Mouse (Mus musculus): Measurements from ENCODE around the gene Wdr48. TPM values are rescaled to one million over a fixed set of nuclear protein-coding genes. Genes with fewer than 3 reads are reported as not detected.

The Wdr48 gene
- total and polyA plus RNA-seq, 3 experiments = 20.7 to 22.9 (median 21.6) TPM

GRCm38 (mm10) chr9:119853071-119853846 lies 41.4 kb upstream of the Wdr48 start:
- 65% methylated on average over 2 of the region's 2 CpGs for WGBS
- no peaks in the 10 kb centered on the region for H3K27me3 ChIP-seq (ENCODE audit: control insufficient read depth, insufficient read depth, low read length)
- H3K4me3 ChIP-seq = no peak overlapping the region
- H3K79me2 ChIP-seq (replicated peaks; ENCODE audit: control insufficient read depth, insufficient read depth, low read length) = no peaks in the 10 kb centered on the region
- H3K36me3 ChIP-seq (ENCODE audit: control insufficient read depth, insufficient read depth, low read length) = no peaks in the 10 kb centered on the region
- intact Hi-C loops (cut with DNase I) = no loop called here
- no peak overlapping the region for H3K27ac ChIP-seq
- no peak overlapping the region for H3K9ac ChIP-seq (ENCODE audit: low read depth, low read length)
- H3K4me1 ChIP-seq (ENCODE audit: control insufficient read depth, insufficient read depth, low read length) = no peaks in the 10 kb centered on the region
- DNase-seq = no peak
- no peak for TF ChIP-seq EP300 (IDR thresholded peaks at IDR 0.05; ENCODE audit: insufficient read depth, low read depth, low read length)
- TF ChIP-seq CTCF (IDR thresholded peaks at IDR 0.05) = no peak
- no peak for TF ChIP-seq POLR2A (IDR thresholded peaks at IDR 0.05; ENCODE audit: insufficient read depth, low read depth, low read length)

GRCm38 (mm10) chr9:119854170-119854569 lies 40.5 kb upstream of the Wdr48 start:
- intact Hi-C loops (cut with DNase I) = no loop called here
- 52% methylated on average over 8 of the region's 8 CpGs for WGBS
- no peak for TF ChIP-seq POLR2A (IDR thresholded peaks at IDR 0.05; ENCODE audit: insufficient read depth, low read depth, low read length)
- no peak for TF ChIP-seq CTCF (IDR thresholded peaks at IDR 0.05)
- TF ChIP-seq EP300 (IDR thresholded peaks at IDR 0.05; ENCODE audit: insufficient read depth, low read depth, low read length) = no peak

GRCm38 (mm10) chr9:119887144-119887901 lies 7.4 kb upstream of the Wdr48 start:
- H3K4me1 ChIP-seq (ENCODE audit: control insufficient read depth, insufficient read depth, low read length) = no peaks in the 10 kb centered on the region
- TF ChIP-seq CTCF (IDR thresholded peaks at IDR 0.05) = no peak
- no peaks in the 10 kb centered on the region for H3K36me3 ChIP-seq (ENCODE audit: control insufficient read depth, insufficient read depth, low read length)
- no peak for DNase-seq
- no peak overlapping the region for H3K9ac ChIP-seq (ENCODE audit: low read depth, low read length)
- WGBS = 75% methylated on average over 4 of the region's 4 CpGs
- no peaks in the 10 kb centered on the region for H3K27me3 ChIP-seq (ENCODE audit: control insufficient read depth, insufficient read depth, low read length)
- intact Hi-C loops (cut with DNase I) = no loop called here
- H3K4me3 ChIP-seq = no peak overlapping the region
- no peak overlapping the region for H3K27ac ChIP-seq
- H3K79me2 ChIP-seq (replicated peaks; ENCODE audit: control insufficient read depth, insufficient read depth, low read length) = no peaks in the 10 kb centered on the region

More at GRCm38 (mm10) chr9:119854170-119854569, 40.5 kb upstream of the Wdr48 start:
- Histone ChIP-seq H3K4me1 (ENCODE audit: control insufficient read depth, insufficient read depth, low read length) (no peaks in the 10 kb centered on the region), H3K79me2 (replicated peaks; ENCODE audit: control insufficient read depth, insufficient read depth, low read length) (no peaks in the 10 kb centered on the region), H3K4me3 (no peak overlapping the region), H3K9ac (ENCODE audit: low read depth, low read length) (no peak overlapping the region), H3K27ac (no peak overlapping the region), H3K27me3 (ENCODE audit: control insufficient read depth, insufficient read depth, low read length) (no peaks in the 10 kb centered on the region), H3K36me3 (ENCODE audit: control insufficient read depth, insufficient read depth, low read length) (no peaks in the 10 kb centered on the region)
- DNase-seq = no peak

DNA sequence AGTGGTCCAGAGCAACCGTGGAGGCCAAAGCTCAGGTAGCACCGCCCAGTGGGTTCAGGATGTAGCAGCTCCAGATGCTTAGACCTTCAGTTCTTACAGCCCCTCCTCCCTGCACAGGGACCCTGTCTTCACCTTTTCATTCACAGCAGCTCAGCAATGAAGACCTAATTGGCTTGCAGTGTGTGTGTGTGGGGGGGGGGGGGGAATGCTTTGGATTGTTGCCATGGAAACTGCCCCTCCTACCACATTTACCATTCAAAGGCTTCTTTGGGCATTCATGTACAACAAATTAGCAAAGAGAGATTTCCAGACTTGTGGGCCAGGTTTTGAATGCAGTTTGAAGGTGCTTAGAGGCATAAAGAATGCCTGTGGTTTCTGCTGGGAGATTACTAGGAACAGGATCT lies 5.8 kb upstream of the Wdr48 start:
- Histone ChIP-seq H3K4me1 (ENCODE audit: control insufficient read depth, insufficient read depth, low read length) (no peaks in the 10 kb centered on the region), H3K4me3 (no peak overlapping the region), H3K9ac (ENCODE audit: low read depth, low read length) (no peak overlapping the region), H3K27ac (no peak overlapping the region), H3K27me3 (ENCODE audit: control insufficient read depth, insufficient read depth, low read length) (no peaks in the 10 kb centered on the region), H3K79me2 (replicated peaks; ENCODE audit: control insufficient read depth, insufficient read depth, low read length) (no peaks in the 10 kb centered on the region), H3K36me3 (ENCODE audit: control insufficient read depth, insufficient read depth, low read length) (no peaks in the 10 kb centered on the region)
- no peak for DNase-seq
- 63% methylated on average over 2 of the region's 2 CpGs for WGBS
- TF ChIP-seq POLR2A (IDR thresholded peaks at IDR 0.05; ENCODE audit: insufficient read depth, low read depth, low read length) (no peak), CTCF (IDR thresholded peaks at IDR 0.05) (no peak), EP300 (IDR thresholded peaks at IDR 0.05; ENCODE audit: insufficient read depth, low read depth, low read length) (no peak)
- intact Hi-C loops (cut with DNase I) = no loop called here

DNA sequence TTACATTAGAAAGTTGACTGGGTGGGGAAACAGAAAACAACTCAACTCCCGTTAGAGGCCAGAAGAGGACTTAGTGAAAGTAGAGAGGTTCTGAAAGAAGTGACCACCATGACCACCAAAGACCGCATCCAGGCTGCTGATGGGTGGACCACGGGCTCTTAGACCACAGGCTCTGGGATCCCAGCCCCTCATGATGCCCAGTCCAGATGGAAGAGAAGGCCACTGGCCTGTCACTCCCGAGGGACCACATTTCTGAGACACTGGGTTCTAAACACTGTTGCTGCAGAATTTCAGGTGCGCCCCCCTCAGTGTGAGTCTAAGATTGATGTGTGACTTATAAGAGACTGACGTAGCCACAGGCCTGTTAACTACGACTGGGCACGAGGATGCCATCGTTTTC lies 5.2 kb upstream of the Wdr48 start:
- Histone ChIP-seq H3K4me1 (ENCODE audit: control insufficient read depth, insufficient read depth, low read length) (no peaks in the 10 kb centered on the region; the same call in 1 of the 2 replicates), H3K79me2 (replicated peaks; ENCODE audit: control insufficient read depth, insufficient read depth, low read length) (no peaks in the 10 kb centered on the region), H3K27ac (no peak overlapping the region), H3K9ac (ENCODE audit: low read depth, low read length) (no peak overlapping the region), H3K36me3 (ENCODE audit: control insufficient read depth, insufficient read depth, low read length) (no peaks in the 10 kb centered on the region), H3K27me3 (ENCODE audit: control insufficient read depth, insufficient read depth, low read length) (no peaks in the 10 kb centered on the region), H3K4me3 (no peak overlapping the region)
- intact Hi-C loops (cut with DNase I) = no loop called here
- WGBS = 86% methylated on average over 9 of the region's 9 CpGs
- TF ChIP-seq EP300 (IDR thresholded peaks at IDR 0.05; ENCODE audit: insufficient read depth, low read depth, low read length) (no peak), CTCF (IDR thresholded peaks at IDR 0.05) (no peak), POLR2A (IDR thresholded peaks at IDR 0.05; ENCODE audit: insufficient read depth, low read depth, low read length) (no peak)
- no peak for DNase-seq

DNA sequence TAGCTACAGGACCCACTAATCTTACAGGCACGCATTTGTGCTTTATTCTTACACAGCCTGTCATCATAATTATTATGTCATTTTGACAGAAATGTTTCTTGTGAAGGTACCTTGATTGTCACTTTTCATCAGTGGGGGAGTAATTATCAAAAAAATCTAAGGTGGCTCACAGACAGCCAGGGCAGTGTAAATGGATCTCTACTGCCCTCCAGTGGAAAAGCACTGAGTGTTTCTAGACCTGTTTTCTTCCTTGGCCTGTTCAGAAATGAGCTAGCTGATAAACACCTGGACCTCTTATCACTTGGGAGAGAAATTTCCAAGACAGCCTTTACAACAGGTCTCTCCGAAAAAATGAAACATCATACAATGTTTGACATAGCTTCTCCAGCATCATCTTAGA lies 4.0 kb upstream of the Wdr48 start:
- H3K27me3 ChIP-seq (ENCODE audit: control insufficient read depth, insufficient read depth, low read length) = no peaks in the 10 kb centered on the region
- no peak overlapping the region for H3K4me3 ChIP-seq
- 0 out of 2 replicates have a peak, but pooled peaks cover 2% of the 10 kb centered on the region for H3K79me2 ChIP-seq (replicated peaks; ENCODE audit: control insufficient read depth, insufficient read depth, low read length)
- WGBS = 56% methylated on average over 2 of the region's 2 CpGs
- no peak overlapping the region for H3K27ac ChIP-seq
- TF ChIP-seq CTCF (IDR thresholded peaks at IDR 0.05) (peak; percentile 82), EP300 (IDR thresholded peaks at IDR 0.05; ENCODE audit: insufficient read depth, low read depth, low read length) (no peak)
- H3K4me1 ChIP-seq (ENCODE audit: control insufficient read depth, insufficient read depth, low read length) = peaks cover 2% of the 10 kb centered on the region
- intact Hi-C loops (cut with DNase I) = loop anchor here (10.0 kb wide), 2 partner anchors 246 to 426 kb away; no protein-coding TSS in a partner anchor
- no peak for DNase-seq
- no peak overlapping the region for H3K9ac ChIP-seq (ENCODE audit: low read depth, low read length)
- no peaks in the 10 kb centered on the region for H3K36me3 ChIP-seq (ENCODE audit: control insufficient read depth, insufficient read depth, low read length)
